Mouse (Mus musculus) stomach, postnatal 0 days (tissue): Measurements from ENCODE around the gene Sema6d.

Experiments used
- CTCF ChIP-seq: IDR thresholded peaks from 2 replicates; pipeline ENCODE4 v1.5.1; 2016; ENCODE audit warnings: antibody characterized with exemption, low read depth, mild to moderate bottlenecking, moderate library complexity
- EP300 ChIP-seq: optimal IDR thresholded peaks from 2 replicates; pipeline ENCODE3; 2016; ENCODE audit warnings: antibody characterized with exemption

DNA sequence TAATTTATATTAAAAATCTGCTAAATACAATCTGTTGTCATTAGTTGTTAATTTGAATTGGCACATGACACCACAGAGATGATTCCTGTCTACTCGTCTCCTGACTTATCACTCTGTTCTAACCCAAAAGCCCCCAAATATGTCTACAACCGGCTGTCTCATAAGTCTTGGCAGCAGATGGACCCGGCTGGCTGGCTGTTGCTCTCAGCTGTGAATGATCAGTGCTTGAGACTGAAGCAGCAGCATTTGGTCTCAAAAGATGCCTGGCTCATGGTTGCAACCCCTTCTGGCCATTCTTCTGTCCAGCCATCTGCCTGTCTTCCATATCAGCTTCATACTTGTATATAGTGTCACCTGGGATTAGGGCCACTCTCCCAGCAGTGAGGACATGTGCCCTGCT lies 434.4 kb downstream of the Sema6d start:
- TF ChIP-seq CTCF, result no peak
- TF ChIP-seq EP300, result no peak
